ENCODE assay signal across 12 mouse cellular contexts in genomic region chr14:22083931-22084330, GRCm38 (mm10).
"Had no signal": no experiment of that assay in that cellular context is flagged by ENCODE, and none has a peak within 500 bp of the region (broad histone marks: within the 10 kb centered on the region; RNA-seq: fewer than 3 reads in every experiment).

No protein-coding gene starts in this region.

- H3K27ac ChIP-seq: limb, embryonic 13.5 days; liver, embryonic 14.5 days; midbrain, embryonic 13.5 days; neural tube, embryonic 12.5 days; stomach, embryonic 15.5 days had no signal

- H3K4me3 ChIP-seq: limb, embryonic 13.5 days; midbrain, embryonic 13.5 days; myocyte; neural tube, embryonic 12.5 days; stomach, embryonic 15.5 days had no signal

- DNase-seq: kidney, adult 8-10 months; kidney, postnatal 25 days; left cerebral cortex, postnatal 4 days; lung, adult 18-20 months; right cerebral cortex, postnatal 14 days; thymus, postnatal 36 days had no signal
